Mouse (Mus musculus): Measurements from ENCODE around the gene Tmem52.

GRCm38 (mm10) chr4:155467237-155468010, 1.5 kb upstream of the Tmem52 start:
- no peak for TF ChIP-seq CTCF (IDR thresholded peaks at IDR 0.05; ENCODE audit: low read depth)
- TF ChIP-seq EP300 (IDR thresholded peaks at IDR 0.05; ENCODE audit: low read depth), result no peak
